Mouse (Mus musculus) embryo, embryonic 10.5 days (tissue): ENCODE results near the gene Smim12.
A peak's percentile ranks its signal among the peaks of the same experiment; 100 is the strongest.

Experiments
- DNase-seq: peaks from one replicate; pipeline ENCODE4 v3.0.0-alpha.2; 2015; ENCODE audit warnings: low spot score

Gene Smim12

DNA sequence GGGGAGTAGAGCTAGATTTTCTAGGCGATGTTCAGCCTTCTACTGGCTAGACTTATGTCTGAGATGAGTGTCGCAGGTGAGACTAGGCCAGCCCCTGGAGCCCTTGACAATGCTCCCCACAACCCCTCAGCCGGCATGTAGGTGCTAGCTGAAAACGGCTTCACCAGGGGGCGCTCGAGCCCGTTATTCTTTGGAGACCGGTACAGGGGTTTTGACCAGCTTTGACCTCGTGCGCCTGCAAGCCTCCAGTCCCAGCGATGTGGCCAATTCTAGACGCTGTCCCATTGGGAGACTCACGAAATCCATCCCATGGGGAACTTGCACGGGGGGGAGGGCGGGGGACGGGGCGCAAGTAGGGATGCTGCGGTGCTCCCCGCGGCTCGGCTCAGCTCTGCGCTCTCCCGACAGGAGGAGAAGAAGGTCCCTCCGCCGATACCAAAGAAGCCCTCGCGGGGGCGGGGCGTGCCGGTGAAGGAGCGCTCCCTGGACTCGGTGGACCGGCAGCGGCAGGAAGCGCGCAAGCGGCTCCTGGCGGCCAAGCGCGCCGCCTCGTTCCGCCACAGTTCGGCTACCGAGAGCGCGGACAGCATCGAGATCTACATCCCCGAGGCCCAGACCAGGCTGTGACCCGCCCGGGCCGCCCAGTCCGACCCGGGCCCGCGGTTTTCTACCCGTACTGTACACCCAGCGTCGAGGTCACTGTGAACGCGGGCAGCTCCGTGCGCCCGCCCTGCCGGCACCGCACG, 7.7 kb upstream of the Smim12 start:
- peak; percentile 96 for DNase-seq

DNA sequence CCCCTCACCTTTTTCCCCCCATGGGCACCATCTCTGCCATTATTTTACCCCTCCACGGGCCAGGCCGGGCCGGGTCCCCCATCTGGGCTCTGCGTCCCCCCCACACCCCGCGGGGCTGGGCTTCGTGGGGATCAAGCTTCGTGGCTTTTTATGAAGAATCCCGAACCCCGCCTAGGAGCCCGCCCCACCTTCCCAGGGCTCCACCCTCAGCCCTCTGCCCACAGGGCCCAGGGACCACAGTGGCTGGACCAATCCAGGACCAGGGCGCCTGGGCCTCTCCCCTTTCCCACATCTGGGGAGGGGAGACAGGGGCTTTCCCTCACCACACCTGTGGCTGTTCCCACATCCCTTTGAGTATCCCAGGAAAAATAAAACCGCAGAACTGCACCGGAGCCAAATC, 7.0 kb upstream of the Smim12 start:
- DNase-seq, result peak; percentile 45

DNA sequence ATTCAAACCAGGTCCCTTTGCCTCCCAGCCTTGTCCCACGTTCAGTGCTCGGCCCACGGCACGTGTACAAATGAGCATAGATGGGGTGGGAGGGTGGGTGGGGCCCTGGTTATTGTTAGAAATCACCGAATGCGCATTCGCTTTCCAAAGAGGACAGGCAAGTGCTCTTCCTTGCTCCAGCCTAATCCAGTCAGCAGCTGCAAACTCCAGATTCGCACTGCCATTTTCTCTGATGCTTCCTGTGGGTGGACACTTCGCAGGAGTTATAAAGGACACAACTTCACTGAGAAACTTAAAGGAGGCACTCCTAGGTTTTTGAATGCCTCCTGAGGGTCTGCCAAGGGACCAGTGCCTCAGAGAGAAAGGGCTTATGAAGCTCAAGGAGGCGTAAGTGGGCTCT, 6.3 kb upstream of the Smim12 start:
- no peak for DNase-seq

DNA sequence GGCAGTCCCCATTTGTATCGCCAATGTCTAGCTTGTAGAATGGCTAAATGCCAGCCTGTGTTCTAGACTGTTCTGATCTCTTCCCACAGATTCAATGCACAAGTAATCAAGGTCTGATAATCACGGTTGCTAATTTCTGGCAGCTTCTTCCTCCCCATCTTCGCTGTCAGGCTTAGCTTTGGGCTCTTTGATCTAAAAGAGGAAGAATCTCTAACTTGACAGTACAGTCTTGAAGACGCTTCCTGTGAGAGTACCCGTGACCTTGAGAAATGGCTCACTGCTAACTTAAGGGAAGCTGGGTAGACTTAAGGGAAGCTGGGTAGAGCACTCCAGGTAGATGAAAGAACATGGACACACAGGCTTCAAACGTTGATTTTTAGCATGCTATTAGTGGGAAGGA, 888 bp upstream of the Smim12 start:
- DNase-seq, result no peak

DNA sequence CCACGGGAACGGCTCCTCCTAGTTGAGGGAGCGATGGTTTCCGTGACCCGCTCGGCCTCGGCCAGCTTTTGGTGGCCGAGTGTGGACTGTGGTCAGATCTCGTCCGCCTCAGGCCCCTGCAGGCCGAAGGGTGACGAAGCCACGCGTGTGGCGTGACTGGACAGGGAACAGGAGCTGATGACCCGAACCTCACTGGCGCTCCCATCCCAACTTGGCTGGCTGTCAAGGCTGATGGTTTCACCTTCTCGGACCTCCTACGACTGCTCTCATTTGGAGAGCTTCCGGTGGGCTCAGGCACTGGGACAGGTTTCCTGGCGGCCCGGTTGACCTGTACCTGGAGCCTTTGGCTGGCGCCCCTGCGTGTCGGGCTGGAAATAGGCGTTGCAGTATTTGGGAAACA, 369 bp downstream of the Smim12 start:
- no peak for DNase-seq

DNA sequence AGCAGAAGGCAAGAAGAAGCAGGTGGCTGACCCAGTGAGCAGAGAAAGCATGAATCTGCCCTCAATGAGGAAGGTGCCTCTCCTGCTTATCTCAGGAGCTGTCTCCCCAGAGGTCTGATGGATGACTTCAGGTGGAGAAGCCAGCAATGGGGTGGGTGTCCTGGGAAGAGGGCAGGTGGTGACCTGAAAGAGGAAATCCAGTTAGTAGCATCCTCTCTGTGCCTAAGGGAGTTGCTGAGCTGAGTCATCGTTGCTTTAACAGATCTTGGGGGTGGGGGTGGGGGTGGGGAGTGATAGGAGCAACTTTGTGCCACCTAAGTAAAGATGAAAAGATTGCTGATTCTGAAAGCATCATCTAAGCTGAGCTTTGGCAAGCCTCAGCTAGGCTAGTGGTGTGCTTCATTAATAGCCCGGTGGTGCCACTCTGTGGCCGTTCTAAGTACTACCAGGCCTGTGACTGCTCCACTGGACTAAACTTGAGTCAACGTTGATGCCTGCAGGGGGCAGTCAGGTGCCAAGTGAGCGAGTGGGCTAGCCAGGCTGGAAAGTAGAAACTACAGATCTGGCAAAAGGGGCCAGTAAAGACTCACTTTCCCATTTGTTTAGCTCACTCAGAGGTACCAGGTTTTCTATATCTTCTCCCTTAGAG, 6.2 kb downstream of the Smim12 start:
- DNase-seq, result peak; percentile 97

DNA sequence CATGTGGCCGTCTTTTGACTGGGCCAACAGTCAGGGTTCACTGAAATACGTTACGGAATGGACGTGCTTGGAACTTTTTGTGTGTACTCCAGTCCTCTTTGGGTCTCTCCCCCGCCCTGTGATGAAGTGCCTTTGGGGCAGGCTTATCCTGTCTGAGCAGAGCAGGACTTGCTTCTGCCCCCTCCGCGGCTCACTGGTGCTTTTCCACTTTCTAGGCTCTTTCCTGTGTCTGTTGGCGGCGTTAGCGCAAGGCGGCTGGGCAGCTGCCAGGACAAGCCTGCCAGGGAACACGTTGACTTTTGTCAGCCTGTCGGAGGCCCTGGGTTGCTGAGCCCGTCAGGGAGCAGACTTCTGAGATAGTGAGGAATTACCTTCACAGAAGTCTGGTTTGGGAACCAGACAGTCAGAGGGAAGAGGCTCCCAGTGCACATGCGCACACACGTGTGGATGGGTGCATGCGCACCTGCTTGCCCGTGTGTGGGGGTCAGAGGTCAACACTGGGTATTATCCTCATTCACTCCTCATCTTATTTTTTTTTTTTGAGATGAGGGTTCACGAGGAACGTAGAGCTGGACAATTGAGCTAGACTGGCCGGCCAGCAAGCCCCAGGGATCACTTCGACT, 8.5 kb downstream of the Smim12 start:
- no peak for DNase-seq

DNA sequence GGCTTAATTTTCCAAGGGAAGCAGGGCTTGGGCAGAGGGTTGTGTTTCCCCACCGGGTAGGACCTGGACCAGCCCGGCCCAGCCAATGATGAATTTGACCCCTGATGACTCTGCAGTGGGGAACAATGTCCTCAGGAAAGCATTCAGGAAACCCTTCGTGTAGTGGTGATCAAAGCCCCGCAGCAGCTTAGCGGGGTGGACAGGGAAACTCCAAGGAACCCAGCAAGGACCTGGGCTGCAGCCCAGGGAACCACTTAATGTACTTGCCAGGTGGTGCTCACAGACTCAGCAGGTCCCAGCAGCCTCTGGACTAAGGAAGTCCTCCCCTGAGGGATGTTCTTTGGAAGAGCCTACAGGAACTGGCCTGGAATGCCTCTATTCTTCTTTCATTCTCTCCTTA, 13.2 kb downstream of the Smim12 start:
- DNase-seq, result no peak

DNA sequence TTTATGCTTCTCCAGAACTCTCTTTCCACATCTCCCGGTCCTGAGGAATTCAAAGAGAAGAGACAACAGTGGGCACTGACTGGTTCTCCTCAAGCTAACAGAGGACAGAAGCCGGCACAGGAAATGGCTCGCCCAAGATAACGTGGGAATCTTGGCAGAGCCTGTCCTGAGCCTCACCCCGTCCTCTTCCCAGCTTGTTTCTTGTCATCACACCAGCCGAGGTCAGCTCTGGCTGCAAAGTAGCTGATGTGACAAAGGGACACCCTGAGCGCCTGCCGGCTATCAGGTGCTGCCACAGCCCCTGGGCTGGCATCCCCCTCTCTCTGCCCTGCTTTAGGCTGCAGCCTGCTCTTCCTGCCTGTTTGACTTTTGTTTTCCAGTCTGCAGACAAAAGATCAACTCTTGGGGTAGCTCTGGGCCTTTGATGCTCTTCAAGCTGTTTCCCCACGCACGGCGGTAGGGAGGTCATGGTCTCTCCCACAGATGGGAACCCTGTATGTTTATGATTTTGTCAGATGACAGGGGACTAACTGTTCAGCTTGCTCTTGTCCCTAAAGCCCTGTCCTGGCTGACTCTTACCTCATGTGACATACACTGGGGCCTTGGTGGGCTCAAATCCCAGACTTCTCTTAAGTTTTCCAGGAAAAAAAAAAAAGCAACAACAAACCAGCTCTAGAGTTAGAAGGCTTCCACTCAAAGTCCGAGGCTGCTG, 14.8 kb downstream of the Smim12 start:
- no peak for DNase-seq

DNA sequence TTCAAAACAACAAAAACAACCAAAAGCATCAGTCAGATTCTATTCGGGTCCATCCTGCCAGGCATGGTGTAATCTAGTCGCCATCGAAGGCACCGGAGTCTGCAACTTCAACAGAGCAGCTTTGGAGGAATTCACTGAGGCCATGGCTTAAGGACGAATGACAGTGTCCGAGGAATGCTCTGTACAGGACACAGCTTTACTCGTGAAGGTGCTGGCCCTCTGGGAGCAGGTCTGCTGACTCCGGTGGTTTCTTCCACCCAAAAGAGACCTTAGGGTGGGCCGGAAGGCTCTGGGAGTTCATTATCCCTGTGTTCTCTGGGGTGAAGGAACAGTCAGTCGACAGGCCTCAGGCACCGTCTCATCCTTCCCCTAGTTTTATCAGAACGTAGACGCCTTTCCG, 18.0 kb downstream of the Smim12 start:
- no peak for DNase-seq

DNA sequence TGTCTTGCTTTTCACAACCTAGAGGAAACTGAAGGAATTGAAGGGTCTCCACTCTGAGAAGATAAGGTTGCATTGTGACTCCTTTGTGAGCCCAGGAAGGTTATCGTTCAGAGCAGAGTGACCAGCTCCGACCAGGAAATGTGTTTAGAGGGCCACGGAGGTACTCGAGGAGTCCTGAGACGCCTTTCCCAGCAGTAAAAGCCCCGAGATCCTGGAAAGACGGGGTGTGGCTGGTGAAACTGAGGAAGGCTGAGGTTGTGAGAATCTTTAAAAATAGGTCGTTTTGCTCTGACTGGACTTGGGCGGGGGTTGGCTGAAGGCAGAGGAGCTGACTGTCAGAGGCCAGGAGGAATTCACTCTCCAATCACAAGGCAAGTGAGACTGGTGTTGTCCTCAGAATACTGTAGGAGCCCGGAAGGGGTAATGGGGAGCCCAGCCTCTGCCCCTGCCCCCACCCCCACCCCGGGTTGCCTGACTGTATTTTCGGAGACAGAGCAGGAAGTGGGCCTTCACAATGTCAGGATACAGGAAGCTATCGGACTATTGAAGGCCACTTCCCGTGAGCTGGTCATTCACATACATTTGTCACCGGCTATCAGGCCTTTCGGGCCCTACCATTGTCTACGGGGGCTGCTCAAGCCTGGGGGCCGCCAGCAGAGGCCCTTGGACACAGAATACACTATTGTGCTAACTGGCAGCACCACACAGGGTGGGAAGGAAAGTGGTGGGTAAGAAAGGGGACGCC, 20.0 kb downstream of the Smim12 start:
- DNase-seq, result no peak

DNA sequence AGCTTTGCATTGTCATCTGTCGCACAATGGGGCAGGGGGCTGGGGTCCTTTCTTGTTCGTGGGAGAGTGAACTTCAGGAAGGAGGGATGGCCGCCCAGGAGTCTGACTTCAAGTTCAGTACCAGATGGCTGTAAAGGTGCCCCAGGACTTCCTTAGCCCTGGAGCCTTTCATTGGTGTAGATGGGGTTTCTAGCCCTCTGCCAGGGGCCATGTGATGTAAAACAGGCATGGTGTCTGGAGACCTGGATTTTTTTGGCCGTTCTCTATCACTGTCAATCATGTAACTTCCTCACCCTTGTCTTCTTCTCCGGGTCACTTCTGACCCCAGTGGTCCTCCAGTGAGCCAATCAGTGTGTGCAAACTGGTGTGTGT, 20.6 kb downstream of the Smim12 start:
- no peak for DNase-seq

DNA sequence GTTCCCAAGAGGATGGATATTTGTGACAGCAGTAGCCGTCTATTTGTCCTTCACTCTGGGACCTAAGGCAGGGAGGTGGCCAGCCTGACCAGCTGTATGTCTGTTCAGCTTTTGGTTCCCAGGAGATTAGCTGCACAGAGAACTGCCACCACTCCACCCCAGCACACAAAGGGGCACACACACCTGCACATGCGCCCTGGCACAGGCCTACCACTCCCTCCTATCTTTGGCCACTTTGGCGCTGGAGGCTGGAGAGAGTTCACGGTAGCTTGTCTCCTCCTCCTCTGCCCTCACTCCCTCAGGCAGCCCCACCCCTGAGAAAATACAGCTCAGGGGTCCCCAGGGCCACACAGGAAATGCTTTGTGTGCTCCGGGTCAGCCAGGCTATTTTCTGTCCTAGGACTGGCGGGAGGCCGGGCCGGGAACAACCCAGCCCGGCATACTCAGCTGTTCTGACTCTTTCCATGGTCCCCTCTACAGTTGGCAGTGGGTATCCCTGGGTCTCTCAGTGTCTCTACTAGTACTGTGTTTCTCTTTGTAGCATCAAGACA, 34.9 kb downstream of the Smim12 start:
- DNase-seq, result peak; percentile 24

DNA sequence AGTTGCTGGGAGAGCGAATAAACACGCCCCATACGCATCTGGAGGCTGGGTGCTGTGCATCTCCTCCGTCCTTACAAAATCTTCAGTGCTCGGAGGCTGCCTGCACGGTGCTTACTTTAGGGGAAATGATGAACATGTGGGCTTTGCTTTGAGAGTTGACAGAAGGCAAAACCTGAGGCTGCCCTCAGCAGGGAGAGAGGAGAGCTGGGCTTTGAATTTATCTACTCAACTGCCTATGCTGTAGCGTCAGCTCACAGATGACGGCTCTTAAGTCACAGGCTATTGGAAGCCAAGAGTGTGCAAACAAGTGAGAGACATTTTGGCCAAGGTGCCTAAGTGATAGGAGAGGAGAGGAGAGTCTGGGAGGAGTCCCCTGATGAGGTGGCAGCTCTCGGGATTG, 35.7 kb downstream of the Smim12 start:
- DNase-seq, result no peak

DNA sequence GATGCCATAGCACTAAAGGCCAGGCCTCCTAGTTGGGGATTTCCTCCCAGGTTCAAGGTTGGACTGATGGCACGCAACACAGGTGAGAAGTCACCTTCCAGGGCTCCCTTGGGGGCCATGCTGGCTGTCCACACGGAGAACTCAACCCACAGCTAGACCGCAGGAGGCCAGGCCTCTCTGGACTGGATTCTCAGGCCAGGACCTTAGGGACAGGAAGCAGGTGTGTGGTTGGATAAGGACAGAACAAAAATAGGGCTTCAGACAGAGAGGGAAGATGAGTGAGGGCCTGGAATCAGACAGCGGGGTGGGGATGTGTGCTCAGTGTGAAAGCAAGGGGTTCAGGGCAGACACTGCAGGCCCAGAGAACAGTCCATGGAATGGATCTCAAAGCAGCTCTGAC, 43.3 kb downstream of the Smim12 start:
- DNase-seq, result no peak

DNA sequence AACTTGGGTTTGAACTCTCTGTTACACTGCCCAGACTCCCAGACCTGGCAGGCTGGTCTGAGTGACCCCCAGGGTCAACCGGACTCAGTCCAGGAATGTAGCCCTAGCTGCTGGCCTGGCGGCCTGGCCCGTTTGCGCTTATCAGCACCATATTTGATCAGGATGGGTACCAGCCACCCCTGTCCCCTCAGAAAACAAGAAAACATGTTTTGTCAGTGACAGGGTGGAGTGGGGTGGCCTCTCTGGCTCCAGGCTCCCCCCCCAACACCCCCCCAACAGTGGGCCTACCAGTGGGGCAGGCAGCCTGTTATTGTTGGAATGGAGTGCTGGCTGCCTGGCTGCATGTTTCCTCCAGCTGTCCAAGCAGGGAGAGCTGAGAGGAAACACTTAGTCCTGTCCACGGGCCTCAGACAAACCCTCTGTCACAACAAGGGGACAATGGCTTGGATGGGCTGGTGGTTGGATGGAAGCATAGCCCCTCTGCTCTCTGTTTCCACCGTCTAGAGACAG, 45.5 kb downstream of the Smim12 start:
- no peak for DNase-seq

DNA sequence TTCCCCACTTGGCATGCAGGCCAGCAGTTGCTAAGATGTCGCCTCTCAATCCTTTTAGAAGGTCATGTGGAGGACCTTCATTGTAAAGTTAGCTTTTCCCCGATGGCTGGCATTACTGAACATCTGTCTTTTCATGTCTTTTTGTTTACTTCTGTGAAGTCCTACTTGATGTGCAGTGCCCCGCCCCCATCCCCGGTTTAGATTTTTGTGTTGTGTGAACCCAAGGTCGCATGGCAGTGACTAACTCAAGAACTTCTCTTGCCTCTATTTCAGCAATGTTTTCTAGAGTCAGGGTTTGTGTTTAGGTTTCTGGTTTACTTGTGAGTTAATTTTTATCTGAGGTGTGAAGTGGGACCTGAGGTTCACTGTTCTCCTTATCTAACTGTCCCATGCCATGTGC, 49.0 kb downstream of the Smim12 start:
- DNase-seq, result no peak
